Mouse (Mus musculus) T-helper 17 cell (primary cell): ENCODE measurements at regions not wholly inside any gene's neighbourhood (a gene's known extent, or its start where the extent isn't known, plus 50 kb on each side); places are given as distances from the start of the nearest gene placed in this dataset.

Experiments used
- in situ Hi-C, 2 experiments: fragments of 300-600 bp; cut with MboI, MseI; formaldehyde crosslinking; loops; 1 replicate in 1 of 2; 2 replicates in 1 of 2; pipeline ENCODE4 v1.15.1; 2025; ENCODE audit warnings: high pct_unique_total_duplicates in 2 of 2

DNA sequence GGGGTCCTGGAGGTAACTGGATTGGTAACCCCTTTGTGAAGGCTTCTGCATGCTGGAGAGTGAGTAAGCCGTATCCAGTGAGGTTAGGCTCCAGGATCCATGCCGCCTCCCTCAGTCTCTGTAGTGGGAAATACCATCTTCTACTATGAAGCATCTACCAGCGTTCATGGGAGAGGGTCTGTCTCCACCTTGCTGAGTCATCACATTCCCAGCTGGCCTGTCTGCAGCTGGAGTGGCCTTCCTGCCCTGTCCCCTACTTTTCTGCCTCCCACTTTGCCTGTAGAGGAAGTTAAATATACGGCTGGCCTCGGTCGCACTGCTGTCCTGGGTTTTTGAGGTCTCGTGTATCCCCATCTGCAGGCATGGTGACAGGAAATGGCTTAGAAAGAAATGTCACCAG lies 78.0 kb upstream of the Sec14l1 start:
- in situ Hi-C loops = no loop called here

DNA sequence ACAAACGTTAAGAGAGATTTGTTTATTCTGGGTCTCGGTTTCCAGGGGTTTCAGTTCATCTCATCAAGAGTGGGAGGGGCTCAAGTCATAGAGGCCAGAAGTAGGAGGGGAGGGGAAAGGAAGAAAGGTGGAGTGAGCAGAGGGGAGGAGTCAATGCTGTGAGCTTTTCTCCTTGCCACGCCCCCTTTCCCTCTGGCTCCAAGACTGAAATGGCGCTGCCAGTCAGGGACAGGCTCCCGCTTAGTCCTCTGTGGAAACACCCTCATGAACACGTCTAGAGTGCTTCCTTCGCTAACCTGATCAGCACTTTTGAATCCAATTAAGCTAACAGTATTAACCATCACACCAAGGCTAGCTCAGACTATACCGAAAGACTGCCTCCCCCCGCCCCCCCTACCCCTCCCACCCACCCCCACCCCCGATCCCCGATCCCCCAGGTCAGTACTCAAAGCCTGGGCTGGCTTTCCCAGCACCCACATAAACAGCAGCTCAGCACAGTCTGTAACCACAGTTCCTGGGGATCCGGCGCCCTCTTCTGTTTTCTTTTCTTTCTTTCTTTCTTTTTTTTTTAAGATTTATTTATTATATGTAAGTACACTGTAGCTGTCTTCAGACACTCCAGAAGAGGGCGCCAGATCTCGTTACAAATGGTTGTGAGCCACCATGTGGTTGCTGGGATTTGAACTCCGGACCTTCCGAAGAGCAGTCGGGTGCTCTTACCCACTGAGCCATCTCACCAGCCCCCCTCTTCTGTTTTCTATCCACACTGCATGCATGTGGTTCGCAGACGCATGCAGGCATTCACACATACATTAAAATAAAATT lies 76.5 kb upstream of the Sec14l1 start:
- in situ Hi-C loops = no loop called here

GRCm38 (mm10) chr11:117040829-117041228 lies 74.1 kb upstream of the Sec14l1 start:
- in situ Hi-C loops = loop anchor here in 1 of 2 experiments (5.0 to 10.0 kb wide), 2 partner anchors 114 to 156 kb away; no protein-coding TSS in a partner anchor

- in situ Hi-C loops = loop anchor here in 1 of 2 experiments (5.0 to 10.0 kb wide), 2 partner anchors 115 to 158 kb away; no protein-coding TSS in a partner anchor
These were observed 72.6 kb upstream of the Sec14l1 start for GRCm38 (mm10) chr11:117042336-117042735.

DNA sequence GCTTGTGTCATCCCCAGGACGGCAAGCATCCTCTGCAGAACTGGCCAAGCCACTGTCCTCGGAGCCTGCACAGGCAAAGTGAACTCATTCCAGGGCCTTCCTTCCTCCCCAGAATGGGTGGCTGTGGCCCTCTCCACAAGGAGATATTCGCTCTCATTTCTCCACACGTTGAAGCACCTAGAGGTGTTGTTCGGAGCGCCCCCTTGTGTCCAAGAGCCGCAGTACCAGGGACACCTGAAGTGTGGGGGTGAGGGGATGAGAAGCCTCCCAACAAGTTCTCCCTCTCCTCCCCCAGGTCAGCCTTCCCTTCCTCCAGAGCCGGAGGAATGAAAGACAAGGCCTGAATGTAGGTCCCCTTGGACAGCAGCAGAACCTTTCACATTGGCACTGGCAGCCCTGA lies 71.4 kb upstream of the Sec14l1 start:
- in situ Hi-C loops = loop anchor here in 1 of 2 experiments (5.0 to 10.0 kb wide), 2 partner anchors 116 to 159 kb away; no protein-coding TSS in a partner anchor

DNA sequence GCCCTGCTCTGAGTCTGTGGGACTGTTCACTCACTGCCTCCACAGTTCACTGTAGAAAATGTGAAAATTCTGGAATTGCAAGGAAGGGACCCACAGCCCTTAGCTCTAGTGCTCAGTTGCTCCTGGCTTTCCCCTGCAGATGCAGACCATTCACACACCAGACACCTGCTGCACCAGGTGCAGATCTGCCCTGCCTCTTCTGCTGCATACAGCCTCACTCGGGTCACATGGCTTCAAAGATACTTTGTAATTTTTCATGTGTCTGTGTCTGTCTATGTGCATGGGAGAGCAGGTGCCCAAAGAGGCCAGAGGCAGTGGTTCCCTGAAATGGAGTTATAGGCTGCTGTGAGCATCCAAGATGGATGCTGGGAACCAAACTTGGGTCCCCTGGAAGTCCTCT lies 70.2 kb upstream of the Sec14l1 start:
- in situ Hi-C loops = loop anchor here in 1 of 2 experiments (5.0 to 10.0 kb wide), 2 partner anchors 117 to 160 kb away; no protein-coding TSS in a partner anchor

GRCm38 (mm10) chr11:117046636-117047035 lies 68.3 kb upstream of the Sec14l1 start:
- in situ Hi-C loops = loop anchor here in 1 of 2 experiments (10.0 kb wide), 1 partner anchor 162 kb away; no protein-coding TSS in a partner anchor

- in situ Hi-C loops = loop anchor here in 1 of 2 experiments (10.0 kb wide), 1 partner anchor 163 kb away; no protein-coding TSS in a partner anchor
These were observed 67.6 kb upstream of the Sec14l1 start for GRCm38 (mm10) chr11:117047172-117047950.

DNA sequence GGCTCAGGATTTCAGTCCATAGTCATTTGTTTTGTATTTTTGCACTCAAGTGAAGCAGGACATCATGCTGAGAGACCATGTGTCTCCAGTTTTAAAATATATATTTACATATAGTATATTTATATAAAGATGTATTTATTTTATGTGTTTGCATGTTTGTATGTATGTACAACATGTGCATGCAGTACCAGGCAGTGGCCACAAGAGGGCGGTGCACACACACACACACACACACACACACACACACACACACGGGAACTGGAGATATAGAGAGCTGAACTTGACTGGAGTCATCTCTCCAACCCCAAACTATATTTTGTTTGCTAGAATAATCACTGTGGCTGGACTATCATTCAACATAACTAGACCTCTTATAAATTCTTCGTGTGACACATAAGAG lies 66.1 kb upstream of the Sec14l1 start:
- in situ Hi-C loops = loop anchor here in 1 of 2 experiments (10.0 kb wide), 1 partner anchor 164 kb away; no protein-coding TSS in a partner anchor

GRCm38 (mm10) chr11:117050788-117051187 lies 64.2 kb upstream of the Sec14l1 start:
- in situ Hi-C loops = no loop called here

GRCm38 (mm10) chr11:117056958-117057357 lies 58.0 kb upstream of the Sec14l1 start:
- in situ Hi-C loops = no loop called here

DNA sequence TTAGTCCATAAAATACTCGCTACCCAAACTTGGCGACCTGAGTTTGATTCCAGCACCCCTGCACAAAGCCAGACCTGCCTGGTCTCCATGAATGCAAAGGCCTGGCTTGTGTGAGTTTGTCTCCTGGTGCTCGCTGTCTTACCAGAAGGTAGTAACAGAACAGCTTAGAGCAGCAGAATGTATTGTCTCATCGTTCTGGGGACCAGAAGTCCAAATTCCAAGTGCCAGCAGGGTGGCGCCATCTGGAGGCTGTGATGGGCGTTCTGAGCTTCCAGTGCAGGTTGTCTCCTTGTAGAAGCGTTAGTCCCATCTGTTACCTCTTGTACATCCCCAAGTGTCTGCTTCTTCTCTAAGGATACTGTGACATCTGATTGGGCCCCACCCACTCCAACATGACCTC lies 57.5 kb upstream of the Sec14l1 start:
- in situ Hi-C loops = no loop called here

DNA sequence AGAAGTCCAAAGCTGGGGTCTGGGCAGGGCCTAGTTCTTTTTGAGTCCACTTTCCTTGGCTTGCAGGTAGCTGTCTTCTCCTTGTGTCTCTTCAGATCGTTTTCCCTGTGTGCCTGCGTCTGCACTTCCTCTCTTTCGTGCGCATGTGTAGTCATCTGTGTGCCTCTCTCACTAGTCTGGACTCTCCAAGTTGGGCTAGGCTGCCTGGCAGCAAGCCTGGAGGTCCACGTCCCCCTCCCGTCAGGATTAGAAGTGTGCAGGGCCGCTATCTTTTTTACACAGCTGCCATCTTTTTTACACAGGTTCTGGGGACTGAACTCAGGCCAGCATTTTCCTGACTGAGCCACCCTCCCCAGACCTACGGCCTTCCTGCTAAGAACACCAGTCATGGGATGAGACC lies 55.8 kb upstream of the Sec14l1 start:
- in situ Hi-C loops = no loop called here

- in situ Hi-C loops = no loop called here
These were observed 54.8 kb upstream of the Sec14l1 start for GRCm38 (mm10) chr11:117059981-117060705.

DNA sequence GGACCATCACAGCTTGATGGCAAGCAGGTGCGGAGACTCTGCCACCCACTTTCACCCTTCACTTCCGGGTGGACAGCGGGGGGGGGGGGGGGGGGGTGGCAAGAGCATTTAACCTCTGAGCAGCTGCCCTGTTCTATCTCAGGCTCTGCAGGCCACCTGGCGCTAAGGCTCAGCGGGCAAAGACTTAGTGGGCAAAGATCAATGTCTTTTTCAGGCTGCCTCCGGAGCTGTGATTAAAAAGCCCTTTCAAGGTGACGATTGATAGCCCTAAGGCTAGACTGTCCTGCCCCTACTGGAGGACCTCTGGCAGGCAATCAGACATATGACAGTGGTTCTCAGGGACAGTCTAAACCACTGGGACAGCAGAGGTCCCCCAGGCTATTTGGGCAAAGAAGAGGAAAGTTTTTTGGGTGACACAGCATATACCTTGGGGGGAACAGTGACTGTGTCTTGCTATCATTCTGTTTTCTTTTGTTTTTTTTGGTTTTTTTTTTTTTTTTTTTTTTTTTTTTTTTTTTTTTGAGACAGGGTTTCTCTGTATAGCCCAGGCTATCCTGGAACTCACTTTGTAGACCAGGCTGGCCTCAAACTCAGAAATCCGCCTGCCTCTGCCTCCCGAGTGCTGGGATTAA lies 54.1 kb upstream of the Sec14l1 start:
- in situ Hi-C loops = no loop called here

DNA sequence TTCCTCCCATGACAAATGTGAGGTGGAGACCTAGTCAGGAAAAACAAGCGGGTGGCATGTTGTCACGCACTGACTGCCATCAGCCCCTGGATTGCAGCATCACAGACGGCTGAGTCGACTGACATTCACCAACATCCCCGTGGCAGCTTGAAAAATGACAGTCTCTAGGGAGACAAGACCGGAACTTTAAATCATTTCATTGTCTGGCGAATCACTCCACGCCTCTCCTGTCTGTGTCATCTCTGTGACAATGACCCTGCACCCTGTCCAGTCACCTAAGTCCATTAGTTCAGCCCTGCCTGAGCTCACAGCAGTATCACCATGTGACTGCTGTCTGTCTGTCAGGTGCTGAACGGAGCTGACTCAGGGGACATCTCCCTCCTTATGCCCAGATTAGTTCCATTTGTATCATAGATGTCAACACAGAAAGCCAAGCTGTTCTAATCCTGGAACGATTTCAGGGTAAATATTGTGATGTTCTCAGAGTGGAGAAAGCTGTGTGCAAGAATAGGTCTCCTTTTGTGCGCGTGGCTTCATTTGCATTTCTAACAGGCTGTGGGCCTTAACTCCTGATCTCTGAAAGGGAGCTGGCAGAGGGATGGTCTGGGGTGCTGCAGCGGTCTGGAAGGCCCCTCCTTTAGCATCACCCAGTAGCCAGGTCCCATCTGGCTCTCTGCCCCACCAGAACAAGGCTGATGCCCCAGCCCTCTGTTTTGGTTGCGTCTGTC lies 52.0 kb upstream of the Sec14l1 start:
- in situ Hi-C loops = no loop called here
